Mouse (Mus musculus): ENCODE measurements at regions not wholly inside any gene's neighbourhood (a gene's known extent, or its start where the extent isn't known, plus 50 kb on each side); places are given as distances from the start of the nearest gene placed in this dataset.

DNA sequence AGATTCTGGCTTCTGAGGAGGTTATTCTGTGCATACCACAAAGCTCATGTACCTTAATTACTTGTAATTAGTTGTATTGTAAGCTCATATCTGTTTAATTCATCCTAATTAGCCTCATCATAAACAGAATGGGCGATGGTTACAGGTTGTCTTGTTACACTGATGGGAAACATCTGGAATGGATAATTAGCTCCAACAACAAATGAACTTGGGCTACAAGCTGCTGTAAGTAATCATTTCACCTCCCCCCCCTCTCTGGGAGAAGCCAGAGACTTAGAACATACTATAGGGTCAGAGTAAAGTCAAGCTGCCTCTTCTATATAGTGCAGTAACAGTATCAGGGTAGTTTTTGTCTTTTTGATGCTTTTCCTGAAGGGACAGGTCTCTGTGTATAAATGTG lies 234.5 kb upstream of the Jmjd1c start:
- TF ChIP-seq CTCF (IDR thresholded peaks at IDR 0.05; ENCODE audit: low read depth, low read length), result no peak
- TF ChIP-seq POLR2AphosphoS5 (IDR thresholded peaks at IDR 0.05; ENCODE audit: insufficient replicate concordance, low read depth, low read length), result no peak
- no peak for TF ChIP-seq GATA1 (IDR thresholded peaks at IDR 0.05; ENCODE audit: borderline replicate concordance, low read length)
- TF ChIP-seq TAL1 (conservative IDR thresholded peaks at IDR 0.05; ENCODE audit: low read depth, low read length), result no peak
